Mouse (Mus musculus) yolk sac, embryonic 10.5 days (tissue): ENCODE measurements at regions not wholly inside any gene's neighbourhood (a gene's known extent, or its start where the extent isn't known, plus 50 kb on each side); places are given as distances from the start of the nearest gene placed in this dataset.

ENCODE experiments used
- DNase-seq: peaks from one replicate; pipeline ENCODE4 v3.0.0-alpha.2; 2017; ENCODE audit warnings: low spot score

DNA sequence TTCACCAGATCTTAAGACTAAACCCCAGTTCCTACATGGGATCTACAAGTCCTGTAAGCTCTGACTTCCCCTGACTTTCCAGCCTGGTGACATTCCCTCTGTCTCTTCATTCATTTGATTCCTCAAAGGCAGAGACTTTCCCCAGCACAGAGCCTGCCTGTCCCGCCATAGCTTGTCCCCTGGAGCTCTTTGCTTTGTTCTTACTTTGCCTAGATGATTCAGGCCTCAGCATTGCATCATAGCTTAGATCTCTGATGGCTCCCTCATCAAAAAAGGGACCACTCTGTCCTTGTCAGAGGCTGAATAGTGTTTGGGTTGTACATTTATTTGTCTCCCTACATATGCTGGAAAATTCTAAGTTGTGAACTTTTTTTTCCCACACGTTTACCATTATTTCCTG, 57.6 kb upstream of the Exoc6 start:
- no peak for DNase-seq

DNA sequence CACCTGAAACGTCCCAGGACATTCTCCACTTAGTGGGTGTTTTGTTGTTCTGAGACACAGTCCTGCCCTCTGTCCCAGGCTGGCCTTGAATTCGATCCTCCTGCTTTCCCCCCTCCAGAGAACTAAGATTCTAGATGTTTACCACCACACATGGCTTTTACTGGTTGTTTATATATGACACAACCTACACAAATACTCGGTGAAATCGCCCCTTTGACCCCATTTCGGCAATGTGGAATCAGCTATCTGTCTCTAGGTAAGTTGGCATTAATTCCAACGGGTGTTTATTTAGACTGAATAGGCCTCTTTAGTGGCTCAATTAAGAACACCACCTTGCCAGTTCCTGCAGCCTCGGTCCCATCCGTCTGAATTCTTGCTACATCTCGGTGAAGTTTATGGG, 56.8 kb upstream of the Exoc6 start:
- no peak for DNase-seq

DNA sequence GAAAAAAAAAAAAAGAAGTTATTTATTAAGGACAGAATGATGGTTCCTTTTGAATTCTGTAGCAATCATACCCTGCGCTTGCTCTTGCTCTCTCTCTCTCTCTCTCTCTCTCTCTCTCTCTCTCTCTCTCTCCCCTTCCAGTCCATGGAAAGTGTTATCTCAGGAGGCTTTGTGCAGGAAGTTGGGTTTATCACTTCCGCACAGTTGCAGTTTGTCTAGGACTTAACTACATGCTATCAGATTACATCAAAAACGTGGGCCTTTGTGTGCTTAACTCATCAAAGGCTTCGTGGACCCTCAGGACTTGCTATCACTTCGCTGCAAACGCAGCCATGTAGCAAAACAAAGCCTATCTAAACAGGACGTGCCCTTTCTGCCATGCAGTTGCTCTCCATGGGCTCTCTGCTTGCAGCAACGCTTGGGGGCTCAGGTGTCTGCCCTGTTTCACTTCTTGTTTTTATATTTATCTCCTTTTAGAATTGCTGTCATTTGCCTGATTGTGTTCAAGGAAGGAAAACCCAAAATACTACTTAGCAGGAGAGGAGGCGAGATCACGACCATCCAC, 56.2 kb upstream of the Exoc6 start:
- peak; percentile 40 for DNase-seq

DNA sequence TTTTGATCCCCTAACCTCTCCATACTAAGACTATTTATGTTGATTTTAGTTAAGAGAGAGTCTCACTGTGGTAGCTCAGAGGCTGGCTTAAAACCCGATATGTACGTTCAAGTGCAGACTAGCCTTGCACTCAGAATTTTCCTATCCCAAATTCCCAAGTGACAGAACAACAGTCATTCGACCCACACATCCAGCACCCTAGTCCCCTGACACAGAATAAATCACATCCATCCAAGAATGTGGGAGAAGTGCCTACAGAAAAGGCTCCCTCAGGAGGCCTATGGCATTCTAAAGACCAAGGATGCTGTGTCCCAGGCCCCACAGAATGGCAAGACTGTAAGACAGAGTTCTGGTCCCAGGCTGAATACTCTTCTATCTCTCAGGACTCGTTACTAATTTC, 55.4 kb upstream of the Exoc6 start:
- no peak for DNase-seq

DNA sequence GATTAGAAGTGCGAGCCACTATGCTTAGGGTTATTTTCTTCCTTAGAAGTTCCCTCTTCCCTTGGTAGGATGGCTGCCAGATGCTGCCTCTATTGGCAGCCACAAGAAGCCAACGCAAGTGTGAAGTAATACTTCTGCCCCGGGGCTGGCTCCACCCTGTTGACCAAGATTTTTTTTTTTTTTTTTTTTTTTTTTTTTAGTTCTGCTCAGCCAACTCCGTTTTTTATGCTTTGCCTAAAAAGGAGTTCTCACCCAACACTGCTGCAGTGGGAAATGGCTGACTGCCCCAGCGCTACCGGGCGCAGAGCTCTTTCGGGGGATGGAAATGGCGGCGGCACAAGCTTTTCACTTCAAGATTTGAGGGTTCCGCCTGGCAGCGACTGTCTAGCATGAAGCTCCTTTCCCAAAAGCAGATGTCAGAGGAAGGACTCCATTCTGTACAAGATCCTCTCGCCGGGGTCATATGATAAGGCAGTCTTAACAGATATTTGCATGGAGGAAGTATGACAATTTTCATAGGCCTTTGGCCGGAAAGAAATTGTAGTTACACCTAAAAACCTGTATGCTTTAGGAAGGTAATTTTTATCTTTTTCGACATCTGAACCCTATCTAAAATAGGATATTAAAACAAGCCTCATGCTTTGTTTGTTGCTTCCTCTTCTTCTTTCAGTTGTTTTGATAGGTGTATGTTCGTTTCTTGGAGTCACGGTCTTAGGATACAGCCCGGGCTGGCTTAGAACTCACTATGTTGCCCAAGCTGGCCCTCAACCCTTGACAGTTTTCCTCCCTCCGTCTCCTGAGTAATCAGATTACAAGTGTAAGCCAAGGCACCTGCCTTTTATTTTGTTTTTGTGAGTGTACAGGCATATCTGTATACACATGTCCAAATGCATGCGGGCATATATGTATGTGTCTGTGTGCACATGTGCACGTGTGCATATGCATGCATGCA, 54.6 kb upstream of the Exoc6 start:
- no peak for DNase-seq

DNA sequence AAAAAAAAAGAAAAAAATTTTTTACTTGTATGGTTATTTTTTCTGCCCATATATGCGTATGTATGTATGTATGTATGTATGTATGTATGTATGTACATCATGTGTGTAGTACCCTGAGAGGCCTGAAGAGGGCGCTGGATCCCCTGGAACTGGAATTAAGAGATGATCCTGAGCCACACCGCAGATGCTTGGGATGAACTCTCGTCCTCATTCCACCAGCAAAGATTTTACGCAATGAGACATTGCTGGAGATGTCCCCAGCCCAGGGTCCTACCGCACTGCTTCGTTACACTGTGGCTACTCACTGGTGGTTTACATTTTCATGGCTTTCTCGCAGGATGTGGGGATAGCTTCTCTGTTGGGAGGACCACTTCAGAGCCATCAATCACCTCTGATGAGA, 53.5 kb upstream of the Exoc6 start:
- DNase-seq = no peak

DNA sequence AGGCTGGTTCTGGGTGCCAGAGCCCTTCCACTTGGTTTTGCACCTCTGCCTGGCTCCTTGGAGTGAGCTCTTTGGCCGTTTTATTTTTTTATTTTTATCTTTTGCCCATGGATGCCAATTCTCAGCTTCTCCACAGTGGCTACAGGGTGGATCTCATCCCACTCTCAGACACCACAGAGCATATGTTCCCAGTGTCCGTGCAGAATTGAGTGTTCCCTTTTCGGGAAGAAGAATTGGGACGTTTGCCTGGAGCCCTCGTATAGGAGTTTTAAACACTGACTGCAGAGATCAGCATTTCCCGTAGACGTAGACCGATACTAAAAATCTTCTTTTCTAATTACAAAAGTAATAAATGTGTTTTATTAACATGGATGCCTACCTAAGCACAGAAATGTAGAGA, 53.1 kb upstream of the Exoc6 start:
- DNase-seq = no peak

DNA sequence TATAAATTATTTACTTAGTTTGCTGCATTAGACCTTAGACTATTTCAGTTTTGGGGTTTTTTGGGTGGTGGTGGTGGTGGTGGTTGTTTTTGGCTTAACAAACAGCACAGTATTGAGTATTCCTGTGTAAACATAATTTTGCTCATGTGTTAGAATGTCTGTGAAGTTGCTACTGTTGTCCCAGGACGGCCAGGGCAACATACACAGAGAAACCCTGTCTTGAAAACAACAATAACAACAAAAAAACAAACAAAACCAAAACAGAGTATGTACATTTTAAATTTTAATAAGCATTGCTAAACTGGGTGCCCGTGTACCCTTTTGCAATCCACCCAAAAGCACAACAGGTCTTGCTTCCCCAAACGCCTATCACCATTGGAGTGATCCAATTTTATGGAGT, 51.8 kb upstream of the Exoc6 start:
- no peak for DNase-seq
